ENCODE assay signal across 9 mouse cellular contexts in the genomic region with DNA sequence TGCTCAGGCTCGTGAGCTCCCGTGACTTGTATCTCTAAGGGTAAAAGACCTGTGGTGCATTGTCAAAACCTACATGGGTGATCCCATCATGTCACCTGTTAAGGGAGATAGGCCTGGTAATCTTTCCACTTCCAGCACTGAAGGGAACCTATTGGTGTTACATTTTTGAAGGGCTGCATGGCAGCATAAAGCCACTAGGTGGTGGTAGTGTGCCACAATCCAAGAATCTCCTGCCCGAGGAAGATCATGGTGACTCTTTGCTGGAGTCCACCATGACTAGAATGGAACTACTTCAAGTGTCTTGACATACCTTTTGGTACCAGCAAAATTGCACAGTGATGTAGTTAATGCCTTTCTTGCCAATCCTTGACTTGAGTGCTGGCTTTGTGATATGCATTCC. TPM values are rescaled to one million over a fixed set of nuclear protein-coding genes. Genes with fewer than 3 reads are reported as not detected.
DNase-seq lines count a peak whose midpoint lies in the region; ATAC-seq and TF ChIP-seq lines count a peak whose summit lies in the region.
"Had no signal": no experiment of that assay in that cellular context is flagged by ENCODE, and none has a peak within 500 bp of the region (broad histone marks: within the 10 kb centered on the region; RNA-seq: fewer than 3 reads in every experiment).

No protein-coding gene starts in this region.

- no peaks in the 10 kb centered on the region for H3K36me3 ChIP-seq in forebrain, postnatal 0 days (ENCODE audit: insufficient read depth)
- no peaks in the 10 kb centered on the region for H3K36me3 ChIP-seq in forebrain, embryonic 12.5 days (replicated peaks)
- no peaks in the 10 kb centered on the region; the same call in 1 of the 2 replicates for H3K36me3 ChIP-seq in liver, postnatal 0 days (replicated peaks; ENCODE audit: insufficient read depth, low read length)
- H3K36me3 ChIP-seq: stomach, embryonic 15.5 days had no signal

- 0 out of 2 replicates have a peak, but pooled peaks cover 4% of the 10 kb centered on the region for H3K4me1 ChIP-seq in forebrain, postnatal 0 days (ENCODE audit: insufficient read depth)
- H3K4me1 ChIP-seq in forebrain, embryonic 12.5 days = peaks cover 11% of the 10 kb centered on the region
- no peaks in the 10 kb centered on the region for H3K4me1 ChIP-seq in embryonic fibroblast, embryonic 13.5 days (ENCODE audit: control insufficient read depth, insufficient read depth, low read length)
- no peaks in the 10 kb centered on the region for H3K4me1 ChIP-seq in liver, postnatal 0 days (ENCODE audit: insufficient read depth)
- H3K4me1 ChIP-seq: stomach, embryonic 15.5 days had no signal

- H3K9ac ChIP-seq in forebrain, postnatal 0 days = no peak overlapping the region
- H3K9ac ChIP-seq in forebrain, embryonic 12.5 days = no peak overlapping the region
- no peak overlapping the region for H3K9ac ChIP-seq in liver, postnatal 0 days (replicated peaks)
- H3K9ac ChIP-seq: stomach, embryonic 15.5 days had no signal

- WGBS in forebrain, postnatal 0 days = 26% methylated on average over 3 of the region's 3 CpGs
- 35% methylated on average over 3 of the region's 3 CpGs for WGBS in forebrain, embryonic 12.5 days
- WGBS in liver, postnatal 0 days (ENCODE audit: insufficient replicate concordance) = 33% methylated on average over 3 of the region's 3 CpGs

- TF ChIP-seq CTCF in forebrain, postnatal 0 days (IDR thresholded peaks at IDR 0.05; ENCODE audit: low read depth) = peak; percentile 93
- TF ChIP-seq CTCF in embryonic fibroblast, embryonic 13.5 days (IDR thresholded peaks at IDR 0.05; ENCODE audit: borderline replicate concordance, insufficient read depth, low read length) = peak; percentile 53; the same call in 1 of the 2 replicates
- TF ChIP-seq CTCF in liver, postnatal 0 days (IDR thresholded peaks at IDR 0.05; ENCODE audit: low read depth) = peak; percentile 90

- no peak for ATAC-seq in forebrain, postnatal 0 days
- no peak for ATAC-seq in forebrain, embryonic 12.5 days (ENCODE audit: low FRiP score)
- peak; percentile 76 for ATAC-seq in CD4-positive, CD25-positive, alpha-beta regulatory T cell, adult 4 months
- ATAC-seq in liver, postnatal 0 days = no peak

- no peak overlapping the region for H3K4me3 ChIP-seq in forebrain, postnatal 0 days (ENCODE audit: low read depth, low read length)
- no peak overlapping the region for H3K4me3 ChIP-seq in forebrain, embryonic 12.5 days (replicated peaks)
- no peak overlapping the region for H3K4me3 ChIP-seq in embryonic fibroblast, embryonic 13.5 days (ENCODE audit: insufficient read depth, low read length)
- no peak overlapping the region for H3K4me3 ChIP-seq in liver, postnatal 0 days (ENCODE audit: low read depth, low read length)
- H3K4me3 ChIP-seq: stomach, embryonic 15.5 days had no signal

- no peak for TF ChIP-seq EP300 in liver, postnatal 0 days (IDR thresholded peaks at IDR 0.05; ENCODE audit: low read depth)

- no peak overlapping the region for H3K27ac ChIP-seq in forebrain, postnatal 0 days (ENCODE audit: low read depth, low read length)
- no peak overlapping the region for H3K27ac ChIP-seq in forebrain, embryonic 12.5 days
- no peak overlapping the region for H3K27ac ChIP-seq in embryonic fibroblast, embryonic 13.5 days (ENCODE audit: insufficient read depth, low read length)
- no peak overlapping the region for H3K27ac ChIP-seq in liver, postnatal 0 days (ENCODE audit: low read depth)
- H3K27ac ChIP-seq: stomach, embryonic 15.5 days had no signal

- no peaks in the 10 kb centered on the region for H3K27me3 ChIP-seq in forebrain, postnatal 0 days (ENCODE audit: insufficient read depth, low read length)
- 0 out of 2 replicates have a peak, but pooled peaks cover 3% of the 10 kb centered on the region for H3K27me3 ChIP-seq in forebrain, embryonic 12.5 days
- no peaks in the 10 kb centered on the region for H3K27me3 ChIP-seq in liver, postnatal 0 days (ENCODE audit: insufficient read depth, low read length)
- H3K27me3 ChIP-seq: stomach, embryonic 15.5 days had no signal

- DNase-seq in forebrain, postnatal 0 days = peak; percentile 81
- DNase-seq in brain, adult 2 months (ENCODE audit: low read depth, low spot score) = peak; percentile 66
- DNase-seq in kidney, postnatal 14 days = peak; percentile 70
- DNase-seq in liver, postnatal 0 days = peak; percentile 53
- peak; percentile 37 for DNase-seq in right cerebral cortex, postnatal 25 days

- TF ChIP-seq POLR2A in embryonic fibroblast, embryonic 13.5 days (IDR thresholded peaks at IDR 0.05; ENCODE audit: low read depth, low read length) = no peak

- H3K4me2 ChIP-seq in forebrain, postnatal 0 days (ENCODE audit: low read depth) = no peak overlapping the region
- H3K4me2 ChIP-seq in forebrain, embryonic 12.5 days = no peak overlapping the region
- H3K4me2 ChIP-seq in liver, postnatal 0 days (ENCODE audit: low read depth, low read length) = no peak overlapping the region
- H3K4me2 ChIP-seq: stomach, embryonic 15.5 days had no signal

- H3K9me3 ChIP-seq in forebrain, postnatal 0 days (ENCODE audit: low read length) = no peaks in the 10 kb centered on the region
- no peaks in the 10 kb centered on the region for H3K9me3 ChIP-seq in forebrain, embryonic 12.5 days
- H3K9me3 ChIP-seq in liver, postnatal 0 days (ENCODE audit: low read length) = no peaks in the 10 kb centered on the region
- H3K9me3 ChIP-seq: stomach, embryonic 15.5 days had no signal

RNA-seq across cellular contexts. Expression of a gene that starts 39.9 kb away (rescaled TPM):
- 9.8 and 12.9 TPM in 2 replicates for total RNA-seq in forebrain, postnatal 0 days (2014; rRNA removed)
- polyA plus RNA-seq in forebrain, postnatal 0 days (2015; fragmentation: Nextera tagmentation; extraction: Ambion mirVana) = 5.6 and 7.0 TPM in 2 replicates
- 21.1 and 21.3 TPM in 2 replicates for polyA plus RNA-seq in forebrain, embryonic 12.5 days (2016; fragmentation: Nextera tagmentation; extraction: Ambion mirVana)
- 10 to 100 TPM; 24.5 to 31.2 TPM for polyA plus RNA-seq in CD4-positive, CD25-positive, alpha-beta regulatory T cell, adult 4 months (2017; shearing (Covaris generic))
- 14.1 and 19.9 TPM in 2 replicates for polyA plus RNA-seq in embryonic fibroblast, embryonic 13.5 days (2011; ENCODE audit: insufficient read length, low read depth, missing spikeins)
- 4.5 and 5.1 TPM in 2 replicates for polyA plus RNA-seq in liver, postnatal 0 days (2015; fragmentation: Nextera tagmentation; extraction: Ambion mirVana)
